Mouse (Mus musculus): ENCODE results near the gene Chn2. TPM values are rescaled to one million over a fixed set of nuclear protein-coding genes. Genes with fewer than 3 reads are reported as not detected.

The Chn2 gene
- total and polyA plus RNA-seq, 3 experiments = not detected

GRCm38 (mm10) chr6:54341133-54341532, 301.8 kb downstream of the Chn2 start:
- Histone ChIP-seq H3K9me3 (replicated peaks; ENCODE audit: low read length) (no peaks in the 10 kb centered on the region), H3K9ac (ENCODE audit: insufficient read depth, low read depth) (no peak overlapping the region), H3K36me3 (replicated peaks in 1 of 2; ENCODE audit: control insufficient read depth in 1 of 2, insufficient read depth in 1 of 2, low read length in 1 of 2) (no peaks in the 10 kb centered on the region), H3K79me2 (replicated peaks; ENCODE audit: control insufficient read depth, extremely low read depth, insufficient read depth, poor library complexity, severe bottlenecking) (no peaks in the 10 kb centered on the region), H3K27me3 (replicated peaks) (no peaks in the 10 kb centered on the region), H3K27ac (ENCODE audit: insufficient read depth, low read depth) (no peak overlapping the region), H3K4me3 (replicated peaks in 1 of 3; ENCODE audit: low read depth in 2 of 3, low read length in 2 of 3, poor library complexity in 1 of 3) (no peak overlapping the region), H3K4me2 (ENCODE audit: insufficient read depth, low read depth, poor library complexity, severe bottlenecking) (no peak overlapping the region), H3K4me1 (ENCODE audit: control insufficient read depth in 1 of 2, insufficient read depth in 2 of 2) (peaks cover 5 to 6% of the 10 kb centered on the region in 2 experiments; a peak in 1 of 4 replicates)
- in situ Hi-C loops (cut with MboI; ENCODE audit: low pct_ligation_motif_present, low pct_unique_long_range_greater_than_20kb, low sequenced_read_pairs) (no loop called here), dilution Hi-C loops (cut with MboI; ENCODE audit: extremely low pct_ligation_motif_present, extremely low pct_unique_long_range_greater_than_20kb, low sequenced_read_pairs) (no loop called here)
- TF ChIP-seq JUND (conservative IDR thresholded peaks at IDR 0.05; ENCODE audit: low read depth, low read length) (no peak), ETS1 (conservative IDR thresholded peaks at IDR 0.05; ENCODE audit: low read depth, low read length) (no peak), USF2 (conservative IDR thresholded peaks at IDR 0.05; ENCODE audit: low read depth, low read length) (no peak), BHLHE40 (IDR thresholded peaks at IDR 0.05; ENCODE audit: low read depth, low read length) (no peak), ZMIZ1 (IDR thresholded peaks at IDR 0.05; ENCODE audit: low read depth, low read length) (no peak), EP300 (IDR thresholded peaks at IDR 0.05; ENCODE audit: low read length) (no peak), NELFE (IDR thresholded peaks at IDR 0.05; ENCODE audit: low read depth, low read length) (no peak), POLR2A (IDR thresholded peaks at IDR 0.05; ENCODE audit: low read depth, low read length) (no peak), ZC3H11A (IDR thresholded peaks at IDR 0.05; ENCODE audit: low read depth, low read length) (no peak), E2F4 (IDR thresholded peaks at IDR 0.05; ENCODE audit: insufficient replicate concordance, low read depth, low read length) (no peak), MEF2A (IDR thresholded peaks at IDR 0.05; ENCODE audit: borderline replicate concordance, low read depth, low read length) (no peak), RAD21 (IDR thresholded peaks at IDR 0.05; ENCODE audit: low read depth, low read length) (no peak), IRF4 (IDR thresholded peaks at IDR 0.05; ENCODE audit: low read depth, low read length) (no peak), MAX (IDR thresholded peaks at IDR 0.05; ENCODE audit: low read length) (no peak), KAT2A (IDR thresholded peaks at IDR 0.05; ENCODE audit: insufficient replicate concordance, low read length) (no peak)
- no peak for DNase-seq (ENCODE audit: extremely low read depth)

GRCm38 (mm10) chr6:54342223-54342622, 302.9 kb downstream of the Chn2 start:
- Histone ChIP-seq H3K4me2 (ENCODE audit: insufficient read depth, low read depth, poor library complexity, severe bottlenecking) (no peak overlapping the region), H3K9me3 (replicated peaks; ENCODE audit: low read length) (no peaks in the 10 kb centered on the region), H3K27me3 (replicated peaks) (no peaks in the 10 kb centered on the region), H3K36me3 (replicated peaks in 1 of 2; ENCODE audit: control insufficient read depth in 1 of 2, insufficient read depth in 1 of 2, low read length in 1 of 2) (no peaks in the 10 kb centered on the region), H3K27ac (ENCODE audit: insufficient read depth, low read depth) (no peak overlapping the region), H3K4me3 (replicated peaks in 1 of 3; ENCODE audit: low read depth in 2 of 3, low read length in 2 of 3, poor library complexity in 1 of 3) (no peak overlapping the region), H3K4me1 (ENCODE audit: control insufficient read depth in 1 of 2, insufficient read depth in 2 of 2) (peaks cover 5 to 6% of the 10 kb centered on the region in 2 experiments; a peak in 1 of 4 replicates), H3K79me2 (replicated peaks; ENCODE audit: control insufficient read depth, extremely low read depth, insufficient read depth, poor library complexity, severe bottlenecking) (no peaks in the 10 kb centered on the region), H3K9ac (ENCODE audit: insufficient read depth, low read depth) (no peak overlapping the region)
- in situ Hi-C loops (cut with MboI; ENCODE audit: low pct_ligation_motif_present, low pct_unique_long_range_greater_than_20kb, low sequenced_read_pairs) = no loop called here
- DNase-seq (ENCODE audit: extremely low read depth) = no peak
- dilution Hi-C loops (cut with MboI; ENCODE audit: extremely low pct_ligation_motif_present, extremely low pct_unique_long_range_greater_than_20kb, low sequenced_read_pairs) = no loop called here
- TF ChIP-seq JUND (conservative IDR thresholded peaks at IDR 0.05; ENCODE audit: low read depth, low read length) (no peak), POLR2A (IDR thresholded peaks at IDR 0.05; ENCODE audit: low read depth, low read length) (no peak), SMC3 (IDR thresholded peaks at IDR 0.05; ENCODE audit: low read depth, low read length) (no peak), PAX5 (IDR thresholded peaks at IDR 0.05; ENCODE audit: low read length) (no peak), IRF4 (IDR thresholded peaks at IDR 0.05; ENCODE audit: low read depth, low read length) (no peak), TBP (conservative IDR thresholded peaks at IDR 0.05; ENCODE audit: low read depth, low read length) (no peak), MEF2A (IDR thresholded peaks at IDR 0.05; ENCODE audit: borderline replicate concordance, low read depth, low read length) (no peak), MYC (IDR thresholded peaks at IDR 0.05; ENCODE audit: low read depth, low read length) (no peak), CHD2 (IDR thresholded peaks at IDR 0.05; ENCODE audit: low read length) (no peak), NELFE (IDR thresholded peaks at IDR 0.05; ENCODE audit: low read depth, low read length) (no peak), GABPA (IDR thresholded peaks at IDR 0.05; ENCODE audit: insufficient replicate concordance, low read depth, low read length) (no peak), ZNF384 (IDR thresholded peaks at IDR 0.05; ENCODE audit: low read depth, low read length) (no peak), RCOR1 (conservative IDR thresholded peaks at IDR 0.05; ENCODE audit: low read depth, low read length) (no peak), ZC3H11A (IDR thresholded peaks at IDR 0.05; ENCODE audit: low read depth, low read length) (no peak), USF1 (IDR thresholded peaks at IDR 0.05; ENCODE audit: low read depth, low read length) (no peak), SIN3A (IDR thresholded peaks at IDR 0.05; ENCODE audit: low read length) (no peak), JUN (IDR thresholded peaks at IDR 0.05; ENCODE audit: insufficient read depth, low read depth, low read length) (no peak), NRF1 (IDR thresholded peaks at IDR 0.05; ENCODE audit: low read depth, low read length) (no peak)
